Mouse (Mus musculus): Measurements from ENCODE around the gene Ttll3.

- TF ChIP-seq MAFK (IDR thresholded peaks at IDR 0.05; ENCODE audit: insufficient replicate concordance, low read length) (no peak), ZC3H11A (IDR thresholded peaks at IDR 0.05; ENCODE audit: low read depth, low read length) (no peak), EP300 (IDR thresholded peaks at IDR 0.05; ENCODE audit: low read length) (no peak), MAX (IDR thresholded peaks at IDR 0.05; ENCODE audit: low read length) (no peak), TCF12 (IDR thresholded peaks at IDR 0.05; ENCODE audit: low read depth, low read length) (no peak), CTCF (conservative IDR thresholded peaks at IDR 0.05 in 1 of 2, IDR thresholded peaks at IDR 0.05 in 1 of 2; ENCODE audit: low read depth in 2 of 2, low read length in 2 of 2) (peak in 1 of 2 experiments; percentile 57; a peak in 2 of 4 replicates), ZNF384 (IDR thresholded peaks at IDR 0.05; ENCODE audit: low read depth, low read length) (no peak), PAX5 (IDR thresholded peaks at IDR 0.05; ENCODE audit: low read length) (no peak), POLR2A (IDR thresholded peaks at IDR 0.05; ENCODE audit: low read depth, low read length) (no peak), CHD2 (IDR thresholded peaks at IDR 0.05; ENCODE audit: low read length) (no peak), MAZ (IDR thresholded peaks at IDR 0.05; ENCODE audit: low read depth, low read length) (no peak), CHD1 (IDR thresholded peaks at IDR 0.05; ENCODE audit: low read depth, low read length) (no peak), HCFC1 (IDR thresholded peaks at IDR 0.05; ENCODE audit: low read depth, low read length) (no peak), MYC (IDR thresholded peaks at IDR 0.05; ENCODE audit: low read depth, low read length) (peak; percentile 80)
These were observed 54.0 kb downstream of the Ttll3 start for GRCm38 (mm10) chr6:113443091-113443490.

Measured in CH12.LX (cell line).